Mouse (Mus musculus) intestine, postnatal 0 days (tissue): ENCODE data around the gene Nsf. TPM values are rescaled to one million over a fixed set of nuclear protein-coding genes. Genes with fewer than 3 reads are reported as not detected.

ENCODE experiments used
- ATAC-seq: fragments of 200-750 bp; cut with Nextera tagmentation; 2 replicates; pipeline ENCODE4 v1.8.0; 2017; ENCODE audit warnings: mild to moderate bottlenecking, moderate TSS enrichment, moderate library complexity
- H3K27ac ChIP-seq: fragments of 300-500 bp; sonication (generic); 2 replicates; pipeline ENCODE4 v1.5.1; 2014; ENCODE audit warnings: mild to moderate bottlenecking, low read depth, low read length, moderate library complexity
- H3K27me3 ChIP-seq: fragments of 300-500 bp; sonication (generic); replicated peaks from 2 replicates; pipeline ENCODE4 v1.6.1; 2014; ENCODE audit warnings: low read length, mixed read lengths; ENCODE audit not compliant: control insufficient read depth, insufficient read depth
- H3K36me3 ChIP-seq: fragments of 300-500 bp; sonication (generic); 2 replicates; pipeline ENCODE4 v1.6.1; 2014; ENCODE audit warnings: mild to moderate bottlenecking, moderate library complexity; ENCODE audit not compliant: control insufficient read depth, insufficient read depth
- H3K4me1 ChIP-seq: fragments of 300-500 bp; sonication (generic); replicated peaks from 2 replicates; pipeline ENCODE4 v1.6.1; 2014; ENCODE audit warnings: antibody characterized with exemption, low read length, mixed read lengths; ENCODE audit not compliant: control insufficient read depth, insufficient read depth
- H3K4me2 ChIP-seq: fragments of 300-500 bp; sonication (generic); replicated peaks from 2 replicates; pipeline ENCODE4 v1.6.1; 2014; ENCODE audit warnings: low read depth, mild to moderate bottlenecking, moderate library complexity
- H3K4me3 ChIP-seq: fragments of 300-500 bp; sonication (generic); 2 replicates; pipeline ENCODE4 v1.5.1; 2014; ENCODE audit warnings: low read depth, low read length
- H3K9ac ChIP-seq: fragments of 300-500 bp; sonication (generic); 2 replicates; pipeline ENCODE4 v1.6.1; 2014; ENCODE audit warnings: mild to moderate bottlenecking, low read depth, low read length
- H3K9me3 ChIP-seq: fragments of 300-500 bp; sonication (generic); 2 replicates; pipeline ENCODE4 v1.6.1; 2016; ENCODE audit warnings: mixed run types; ENCODE audit not compliant: control insufficient read depth
- CTCF ChIP-seq: sonication (generic); IDR thresholded peaks from 2 replicates; pipeline ENCODE4 v1.5.1; 2016; ENCODE audit warnings: low read depth, mild to moderate bottlenecking, control low read depth, antibody characterized with exemption, moderate library complexity
- WGBS: fragments of 180-500 bp; shearing (Covaris S2); extraction: QIAGEN DNeasy Blood & Tissue Kit; methylation state at CpG from one replicate; pipeline ENCODE4 v1.1.7; 2014; 5-methylcytosine and 5-hydroxymethylcytosine counted together
- polyA plus RNA-seq: library from polyadenylated mRNA; unstranded; fragments of >200 nt; fragmentation: Nextera tagmentation; extraction: Ambion mirVana; gene quantifications from 2 replicates; pipeline ENCODE4 v1.2.1, GENCODE M21; 2015

Gene Nsf
- polyA plus RNA-seq, 1 experiment from 2014 or later: 41.4 TPM

- no peaks in the 10 kb centered on the region for H3K4me1 ChIP-seq
- no peak overlapping the region for H3K9ac ChIP-seq
- WGBS: 84% methylated on average over 9 of the region's 9 CpGs
- peaks cover 31% of the 10 kb centered on the region for H3K36me3 ChIP-seq
- H3K4me2 ChIP-seq: no peak overlapping the region
- ATAC-seq: no peak
- no peaks in the 10 kb centered on the region for H3K9me3 ChIP-seq
- no peak for TF ChIP-seq CTCF
- no peak overlapping the region for H3K4me3 ChIP-seq
- H3K27ac ChIP-seq: no peak overlapping the region
- H3K27me3 ChIP-seq: no peaks in the 10 kb centered on the region
Observed at GRCm38 (mm10) chr11:103915686-103916085, 38.2 kb downstream of the Nsf start.

GRCm38 (mm10) chr11:103910993-103911585 is 42.8 kb downstream of the Nsf start:
- H3K4me3 ChIP-seq: no peak overlapping the region
- no peak overlapping the region for H3K4me2 ChIP-seq
- WGBS: 65% methylated on average over 7 of the region's 7 CpGs
- no peak for ATAC-seq
- H3K27ac ChIP-seq: no peak overlapping the region
- H3K9ac ChIP-seq: no peak overlapping the region
- peak; percentile 70 for TF ChIP-seq CTCF
- H3K9me3 ChIP-seq: no peaks in the 10 kb centered on the region
- H3K4me1 ChIP-seq: no peaks in the 10 kb centered on the region
- peaks cover 34% of the 10 kb centered on the region for H3K36me3 ChIP-seq
- no peaks in the 10 kb centered on the region for H3K27me3 ChIP-seq

- no peak overlapping the region for H3K9ac ChIP-seq
Observed at GRCm38 (mm10) chr11:103910531-103910930, 43.3 kb downstream of the Nsf start.

GRCm38 (mm10) chr11:103909809-103910208 is 44.0 kb downstream of the Nsf start:
- no peak overlapping the region for H3K9ac ChIP-seq
- no peak overlapping the region for H3K4me2 ChIP-seq
- H3K9me3 ChIP-seq: no peaks in the 10 kb centered on the region
- no peak overlapping the region for H3K27ac ChIP-seq
- H3K36me3 ChIP-seq: peaks cover 21% of the 10 kb centered on the region
- no peaks in the 10 kb centered on the region for H3K27me3 ChIP-seq
- TF ChIP-seq CTCF: no peak
- no peaks in the 10 kb centered on the region for H3K4me1 ChIP-seq
- no peak overlapping the region for H3K4me3 ChIP-seq
- no peak for ATAC-seq
- WGBS: 77% methylated on average over 11 of the region's 11 CpGs

More at GRCm38 (mm10) chr11:103910531-103910930, 43.3 kb downstream of the Nsf start:
- H3K27ac ChIP-seq: no peak overlapping the region
- H3K4me1 ChIP-seq: no peaks in the 10 kb centered on the region
- H3K9me3 ChIP-seq: no peaks in the 10 kb centered on the region
- 92% methylated on average over 11 of the region's 11 CpGs for WGBS
- no peak for TF ChIP-seq CTCF
- no peak overlapping the region for H3K4me3 ChIP-seq
- no peak overlapping the region for H3K4me2 ChIP-seq
- peaks cover 28% of the 10 kb centered on the region for H3K36me3 ChIP-seq
- no peaks in the 10 kb centered on the region for H3K27me3 ChIP-seq
- no peak for ATAC-seq

- Histone ChIP-seq H3K4me1 (no peaks in the 10 kb centered on the region), H3K9me3 (no peaks in the 10 kb centered on the region), H3K4me3 (no peak overlapping the region), H3K27me3 (no peaks in the 10 kb centered on the region), H3K9ac (no peak overlapping the region), H3K36me3 (peaks cover 17% of the 10 kb centered on the region), H3K27ac (no peak overlapping the region), H3K4me2 (no peak overlapping the region)
- WGBS: 40% methylated on average over 12 of the region's 12 CpGs
- 0 out of 2 replicates have a peak, but pooled peaks have one; percentile 33 for ATAC-seq
- TF ChIP-seq CTCF: no peak
Observed at GRCm38 (mm10) chr11:103909396-103909795, 44.5 kb downstream of the Nsf start.

GRCm38 (mm10) chr11:103906051-103906719 is 47.7 kb downstream of the Nsf start:
- 74% methylated on average over 7 of the region's 7 CpGs for WGBS

More at GRCm38 (mm10) chr11:103906051-103906719, 47.7 kb downstream of the Nsf start:
- Histone ChIP-seq H3K4me2 (no peak overlapping the region), H3K27me3 (no peaks in the 10 kb centered on the region), H3K4me3 (no peak overlapping the region), H3K4me1 (no peaks in the 10 kb centered on the region), H3K27ac (no peak overlapping the region), H3K36me3 (peaks cover 7% of the 10 kb centered on the region; the same call in 1 of the 2 replicates), H3K9ac (no peak overlapping the region), H3K9me3 (no peaks in the 10 kb centered on the region)
- ATAC-seq: no peak
- no peak for TF ChIP-seq CTCF
